Mouse (Mus musculus) left cerebral cortex, adult 2 months (tissue): Measurements from ENCODE around the gene Pakap. TPM values are rescaled to one million over a fixed set of nuclear protein-coding genes. Genes with fewer than 3 reads are reported as not detected.

Source experiments
- DNase-seq, 2 experiments: peaks; one replicate each; pipeline ENCODE4 v3.0.0; 2021 to 2022; ENCODE audit warnings: low spot score in 2 of 2, mixed read lengths in 1 of 2; ENCODE audit errors: extremely low spot score in 1 of 2
- H3K27ac ChIP-seq: fragments of 200-600 bp; 2 replicates; pipeline ENCODE4 v1.8.1; 2022
- H3K4me3 ChIP-seq: fragments of 200-600 bp; 2 replicates; pipeline ENCODE4 v1.8.1; 2022
- CTCF ChIP-seq: fragments of 200-600 bp; IDR thresholded peaks from 2 replicates; pipeline ENCODE4 v1.8.1; 2022; ENCODE audit warnings: antibody characterized with exemption, mild to moderate bottlenecking, moderate library complexity
- intact Hi-C: fragments of 180-260 bp; cut with DNase I; formaldehyde crosslinking; loops from one replicate; pipeline ENCODE4 v1.15.1; 2025
- total RNA-seq, 2 experiments: library from RNA; stranded (reverse); gene quantifications; 2 replicates each; pipeline ENCODE4 v1.2.3; 2021

The Pakap gene
- total RNA-seq, 2 experiments from 2014 or later, result 19.8 to 20.4 TPM

DNA sequence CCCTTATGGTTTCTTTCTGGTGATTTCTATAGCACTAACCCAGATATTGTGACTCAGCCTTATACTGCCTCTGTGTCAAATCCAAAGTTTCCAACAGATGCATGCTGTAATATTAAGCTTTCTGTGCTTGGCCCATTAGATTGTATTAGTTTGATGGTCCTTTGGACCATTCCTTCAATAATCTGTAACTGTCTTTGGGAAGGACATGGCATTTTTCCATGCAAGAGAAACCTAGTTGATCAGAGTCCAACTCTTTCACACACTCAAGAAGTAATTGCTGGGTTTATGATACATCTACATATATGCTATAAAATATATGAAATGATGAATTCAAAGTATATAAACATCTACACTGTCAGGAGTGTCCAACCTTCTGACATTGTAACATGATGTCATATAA, 147.9 kb downstream of the Pakap start:
- TF ChIP-seq CTCF, result no peak
- intact Hi-C loops, result no loop called here
- Histone ChIP-seq H3K27ac (no peak overlapping the region), H3K4me3 (no peak overlapping the region)
- DNase-seq, result no peak

DNA sequence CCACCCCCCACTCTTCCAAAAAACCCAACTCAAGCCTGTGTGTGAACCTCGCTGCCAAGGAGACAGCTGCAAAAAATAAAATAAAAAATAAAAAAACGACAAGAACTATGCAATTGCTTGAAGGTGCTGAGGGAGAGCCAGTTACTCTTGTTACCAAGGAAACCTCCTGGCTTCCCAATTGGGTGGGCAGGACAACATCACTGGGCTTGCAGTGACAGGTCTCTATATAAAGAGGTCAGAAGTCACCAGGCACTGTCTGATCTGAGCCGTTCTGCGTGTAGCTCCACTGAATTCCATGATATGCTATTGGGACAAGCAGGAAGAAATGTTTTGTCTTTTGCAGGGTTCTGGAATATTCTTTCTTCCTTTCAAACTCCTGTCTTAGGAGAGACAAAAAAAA, 148.8 kb downstream of the Pakap start:
- H3K4me3 ChIP-seq, result no peak overlapping the region
- H3K27ac ChIP-seq, result no peak overlapping the region
- DNase-seq, result no peak
- no peak for TF ChIP-seq CTCF
- intact Hi-C loops, result no loop called here

DNA sequence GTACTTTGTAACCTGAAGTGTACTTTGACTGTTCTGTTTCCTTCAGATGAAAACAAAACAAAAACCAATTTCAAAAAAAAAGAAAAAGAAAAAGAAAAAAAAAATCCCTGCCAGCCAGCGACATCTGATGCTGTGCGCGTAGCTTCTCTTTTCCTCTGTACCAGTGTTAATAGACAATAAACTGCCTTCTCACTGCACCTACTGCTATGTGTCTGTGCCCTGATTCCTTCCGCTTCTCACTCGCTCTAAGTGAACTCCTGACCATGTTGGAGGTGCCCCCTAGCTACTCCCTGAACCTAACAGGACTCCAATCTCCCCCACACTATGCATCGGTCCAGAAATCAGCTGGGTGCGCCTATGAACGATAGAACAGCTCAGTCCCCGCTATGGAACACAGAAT, 149.4 kb downstream of the Pakap start, which contains the start of gene Akap2:
TSS of gene Akap2 (plus strand) at position 304 of the 400 bp plus-strand sequence.
- Histone ChIP-seq H3K4me3 (no peak within 1 kb of the TSS), H3K27ac (no peak within 1 kb of the TSS)
- intact Hi-C loops, result no loop called here
- no peak for TF ChIP-seq CTCF
- DNase-seq, result no peak

DNA sequence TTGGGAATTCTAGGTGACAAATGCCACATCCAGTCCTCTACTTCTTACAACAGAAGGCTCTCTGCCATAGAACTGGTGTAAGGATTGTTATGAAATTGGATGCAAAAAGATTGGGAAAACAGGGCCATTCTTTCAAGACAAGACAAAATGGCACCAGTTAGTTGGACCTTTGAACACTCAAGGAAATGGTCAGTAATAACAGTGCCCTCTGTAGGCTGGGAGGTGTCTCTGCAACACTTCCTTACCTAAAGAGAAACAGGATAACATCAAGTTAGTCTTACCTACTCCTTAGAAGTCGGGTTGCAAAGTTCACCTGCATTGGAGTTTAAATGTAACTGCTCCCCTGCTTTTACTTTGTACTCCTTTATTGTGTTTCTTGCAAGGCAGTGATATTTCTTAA, 151.4 kb downstream of the Pakap start:
- intact Hi-C loops, result no loop called here
- H3K4me3 ChIP-seq, result no peak overlapping the region

DNA sequence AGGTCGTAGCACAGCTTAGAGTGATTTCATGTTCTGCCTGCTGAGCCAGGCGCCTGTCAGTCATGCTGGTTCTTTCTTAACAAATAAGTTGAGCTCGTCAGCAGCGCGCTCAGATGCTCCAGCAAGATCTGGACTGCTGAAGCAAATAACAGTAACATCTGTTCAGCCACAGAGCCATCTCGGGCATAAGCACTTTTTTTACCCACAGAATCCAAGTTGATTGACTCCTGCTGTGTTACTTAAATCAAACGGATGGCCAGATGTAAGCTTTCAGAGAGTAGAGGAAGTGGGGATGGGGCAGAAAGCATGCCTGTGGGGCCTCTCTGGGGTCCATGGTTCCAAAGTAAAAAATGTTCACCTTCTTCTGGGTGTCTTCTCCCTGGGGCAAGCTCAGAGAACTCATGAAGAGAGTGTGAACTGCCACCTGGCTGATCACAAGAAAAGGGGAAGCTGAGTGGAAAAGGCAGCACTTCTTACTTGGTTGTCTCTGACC, 152.9 kb downstream of the Pakap start:
- TF ChIP-seq CTCF, result no peak
- no peak overlapping the region for H3K27ac ChIP-seq
- H3K4me3 ChIP-seq, result no peak overlapping the region
- no peak for DNase-seq
- intact Hi-C loops, result no loop called here

More for the DNA sequence above, 151.4 kb downstream of the Pakap start:
- TF ChIP-seq CTCF, result peak; percentile 16
- H3K27ac ChIP-seq, result no peak overlapping the region
- no peak for DNase-seq

DNA sequence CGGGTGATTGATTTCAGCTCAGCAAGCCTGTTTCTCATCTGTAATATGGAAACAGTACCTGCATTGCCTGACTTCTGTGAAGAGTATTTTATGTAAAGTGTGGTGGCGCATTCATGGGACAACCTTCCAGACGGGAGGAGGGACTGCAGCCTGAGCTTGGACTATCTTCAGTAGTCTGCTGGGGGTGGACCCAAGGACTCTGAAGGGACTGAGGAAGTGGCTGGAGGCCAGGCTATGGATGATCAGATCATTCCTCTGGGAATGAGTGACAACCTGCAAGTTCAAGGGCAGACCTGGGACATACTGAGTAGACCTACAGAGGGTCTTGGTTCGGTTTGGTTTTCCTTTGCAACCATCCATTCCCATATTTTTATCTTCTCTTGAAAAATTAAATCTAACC, 154.3 kb downstream of the Pakap start:
- Histone ChIP-seq H3K4me3 (no peak overlapping the region), H3K27ac (no peak overlapping the region)
- TF ChIP-seq CTCF, result no peak
- intact Hi-C loops, result no loop called here
- DNase-seq, result no peak

DNA sequence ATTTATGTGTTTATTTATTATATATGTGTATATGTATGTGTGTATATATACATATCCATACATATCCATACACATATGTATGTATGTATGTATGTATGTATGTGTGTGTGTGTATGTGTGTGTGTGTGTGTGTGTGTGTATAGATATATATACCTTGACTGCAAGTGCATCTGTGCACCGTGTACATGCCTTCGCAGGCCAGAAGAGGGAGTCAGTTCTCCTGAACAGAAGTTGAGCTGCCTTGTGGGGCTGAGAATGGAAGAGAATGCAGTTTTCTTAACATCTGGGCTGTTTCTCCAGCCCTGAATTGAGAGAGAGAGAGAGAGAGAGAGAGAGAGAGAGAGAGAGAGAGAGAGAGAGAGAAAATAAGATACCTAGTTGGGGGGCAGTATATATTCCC, 155.7 kb downstream of the Pakap start:
- no peak for DNase-seq
- Histone ChIP-seq H3K4me3 (no peak overlapping the region), H3K27ac (no peak overlapping the region)
- peak; percentile 24 for TF ChIP-seq CTCF
- intact Hi-C loops, result no loop called here

DNA sequence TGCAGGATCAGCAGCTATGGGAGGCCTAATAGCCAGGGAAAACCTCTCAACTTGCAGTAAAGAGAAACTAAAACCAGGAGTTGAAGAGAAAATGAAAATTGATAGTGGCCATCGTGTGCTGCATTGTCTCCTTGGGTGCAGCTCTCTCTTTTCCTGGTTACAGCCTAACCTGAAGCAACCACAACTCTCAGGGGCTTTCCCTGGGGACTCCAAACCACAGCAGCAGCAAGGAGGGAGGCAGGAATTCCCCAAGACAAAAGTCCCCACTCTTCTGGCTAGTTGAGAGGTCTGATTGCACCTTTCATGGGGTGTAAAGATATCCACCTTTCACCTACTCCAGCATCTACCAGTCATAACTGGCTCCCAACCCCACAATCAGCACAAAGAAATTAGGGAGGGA, 157.6 kb downstream of the Pakap start:
- H3K27ac ChIP-seq, result no peak overlapping the region
- TF ChIP-seq CTCF, result no peak
- DNase-seq, result no peak
- intact Hi-C loops, result no loop called here
- H3K4me3 ChIP-seq, result no peak overlapping the region

GRCm38 (mm10) chr4:57728611-57729183, 160.7 kb downstream of the Pakap start:
- Histone ChIP-seq H3K27ac (no peak overlapping the region), H3K4me3 (no peak overlapping the region)
- TF ChIP-seq CTCF, result no peak
- intact Hi-C loops, result no loop called here
- DNase-seq, result no peak

DNA sequence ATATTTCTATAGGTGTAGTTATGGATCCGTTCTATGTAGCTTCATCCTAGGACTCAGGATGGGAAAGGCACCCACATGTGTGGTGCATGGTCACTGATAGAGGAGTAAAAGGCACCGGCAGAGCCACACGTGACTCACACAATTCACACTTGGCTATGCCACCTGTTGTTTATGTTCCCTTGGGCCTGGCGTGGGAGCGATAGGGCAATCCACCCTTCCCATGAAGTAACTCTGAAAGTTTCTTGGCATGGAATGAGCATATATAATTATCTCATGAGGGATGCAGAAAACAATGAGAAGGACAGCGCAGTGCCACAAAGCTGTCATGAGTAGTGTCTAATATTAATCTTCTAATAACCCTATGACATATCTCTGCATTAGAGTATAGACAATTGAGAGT, 162.1 kb downstream of the Pakap start:
- intact Hi-C loops, result no loop called here
- no peak for TF ChIP-seq CTCF
- Histone ChIP-seq H3K27ac (no peak overlapping the region), H3K4me3 (no peak overlapping the region)
- DNase-seq, result no peak

DNA sequence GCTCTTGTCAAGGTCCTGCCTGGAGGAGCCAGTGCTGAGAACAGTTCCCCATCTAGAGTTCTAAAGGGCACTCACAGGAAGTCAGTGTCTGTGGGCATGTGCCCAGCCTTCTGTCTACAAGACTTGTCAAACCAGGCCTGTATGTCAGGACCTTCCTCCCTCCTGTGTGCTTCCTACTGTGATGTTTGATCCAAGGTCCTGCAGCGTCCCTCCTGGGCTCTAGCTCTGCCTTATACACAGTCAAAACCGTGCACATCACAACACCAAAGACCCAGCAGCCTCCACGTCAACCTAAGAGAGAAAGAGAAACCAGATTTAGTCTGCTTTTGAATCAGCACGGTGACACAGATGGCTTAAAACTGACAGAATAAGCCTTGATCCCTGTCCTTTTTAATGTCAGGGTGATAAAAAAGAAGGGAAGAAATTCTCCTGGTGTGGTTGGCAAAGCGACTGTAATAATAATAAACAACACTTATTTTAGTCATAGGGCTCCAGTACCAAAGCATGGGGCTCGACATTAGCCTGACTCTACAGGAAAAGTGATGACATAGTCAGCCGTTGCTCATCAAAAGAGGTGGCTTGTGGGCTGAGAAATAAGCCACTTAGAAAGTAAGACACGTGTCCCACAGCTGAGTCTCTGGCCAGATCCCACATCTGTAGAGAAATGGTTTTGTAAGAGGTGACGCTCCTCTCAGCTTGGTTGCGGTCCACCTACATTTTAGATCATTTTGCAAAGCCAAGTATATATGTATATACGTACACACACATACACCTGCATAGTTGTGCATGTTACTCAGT, 163.0 kb downstream of the Pakap start:
- intact Hi-C loops, result no loop called here
- DNase-seq, result no peak
- Histone ChIP-seq H3K27ac (no peak overlapping the region), H3K4me3 (no peak overlapping the region)
- no peak for TF ChIP-seq CTCF

- intact Hi-C loops, result no loop called here
- H3K4me3 ChIP-seq, result no peak overlapping the region
- no peak overlapping the region for H3K27ac ChIP-seq
- no peak for DNase-seq
- TF ChIP-seq CTCF, result no peak
These were observed 164.4 kb downstream of the Pakap start for GRCm38 (mm10) chr4:57732351-57732750.

- intact Hi-C loops, result no loop called here
- DNase-seq, result peak in 1 of 2 experiments; percentile 23
- no peak for TF ChIP-seq CTCF
- Histone ChIP-seq H3K4me3 (no peak overlapping the region), H3K27ac (no peak overlapping the region)
These were observed 165.5 kb downstream of the Pakap start for GRCm38 (mm10) chr4:57733445-57733844.
